Mouse (Mus musculus) layer of hippocampus, adult 11-12 months (tissue): ENCODE measurements at regions not wholly inside any gene's neighbourhood (a gene's known extent, or its start where the extent isn't known, plus 50 kb on each side); places are given as distances from the start of the nearest gene placed in this dataset.

Experiments used
- DNase-seq: peaks from one replicate; pipeline ENCODE4 v3.0.0; 2022; ENCODE audit warnings: low spot score

GRCm38 (mm10) chr7:133372695-133373094 is 229.3 kb downstream of the Tex36 start:
- DNase-seq: no peak

GRCm38 (mm10) chr7:133370542-133370941 is 231.4 kb downstream of the Tex36 start:
- DNase-seq: no peak

- no peak for DNase-seq
Measured at GRCm38 (mm10) chr7:133364601-133365000, 237.4 kb downstream of the Tex36 start.

- DNase-seq: no peak
Measured at GRCm38 (mm10) chr7:133328717-133329116, 204.6 kb upstream of the Ctbp2 start.

- DNase-seq: no peak
Measured at GRCm38 (mm10) chr7:133325548-133326190, 201.5 kb upstream of the Ctbp2 start.

- no peak for DNase-seq
Measured at GRCm38 (mm10) chr7:133323955-133324354, 199.8 kb upstream of the Ctbp2 start.

GRCm38 (mm10) chr7:133317511-133317910 is 193.4 kb upstream of the Ctbp2 start:
- DNase-seq: no peak

- no peak for DNase-seq
Measured at GRCm38 (mm10) chr7:133316701-133317475, 192.7 kb upstream of the Ctbp2 start.

GRCm38 (mm10) chr7:133315197-133316029 is 191.3 kb upstream of the Ctbp2 start:
- DNase-seq: no peak

- no peak for DNase-seq
Measured at GRCm38 (mm10) chr7:133313115-133313514, 189.0 kb upstream of the Ctbp2 start.

GRCm38 (mm10) chr7:133311116-133311801 is 187.1 kb upstream of the Ctbp2 start:
- no peak for DNase-seq

GRCm38 (mm10) chr7:133304461-133304860 is 180.3 kb upstream of the Ctbp2 start:
- DNase-seq: no peak

GRCm38 (mm10) chr7:133290471-133290870 is 166.3 kb upstream of the Ctbp2 start:
- no peak for DNase-seq

- no peak for DNase-seq
Measured at GRCm38 (mm10) chr7:133288236-133288635, 164.1 kb upstream of the Ctbp2 start.

GRCm38 (mm10) chr7:133286836-133287235 is 162.7 kb upstream of the Ctbp2 start:
- DNase-seq: no peak

- DNase-seq: no peak
Measured at GRCm38 (mm10) chr7:133286216-133286615, 162.1 kb upstream of the Ctbp2 start.

GRCm38 (mm10) chr7:133262161-133262560 is 138.0 kb upstream of the Ctbp2 start:
- peak; percentile 11 for DNase-seq

GRCm38 (mm10) chr7:133259143-133259542 is 135.0 kb upstream of the Ctbp2 start:
- no peak for DNase-seq

GRCm38 (mm10) chr7:133256831-133257230 is 132.7 kb upstream of the Ctbp2 start:
- no peak for DNase-seq

GRCm38 (mm10) chr7:133244601-133245000 is 120.4 kb upstream of the Ctbp2 start:
- peak; percentile 38 for DNase-seq

- DNase-seq: no peak
Measured at GRCm38 (mm10) chr7:133234326-133234725, 110.2 kb upstream of the Ctbp2 start.

- DNase-seq: no peak
Measured at GRCm38 (mm10) chr7:133232889-133233441, 108.8 kb upstream of the Ctbp2 start.
